Mouse (Mus musculus) layer of hippocampus, adult 2 months (tissue): ENCODE data around the gene Pde4b. TPM values are rescaled to one million over a fixed set of nuclear protein-coding genes. Genes with fewer than 3 reads are reported as not detected.

Experiments
- DNase-seq, 2 experiments: peaks; one replicate each; pipeline ENCODE4 v3.0.0; 2022; ENCODE audit warnings: low spot score in 2 of 2
- H3K27ac ChIP-seq: fragments of 200-600 bp; 2 replicates; pipeline ENCODE4 v1.8.1; 2022
- H3K4me3 ChIP-seq: fragments of 200-600 bp; 2 replicates; pipeline ENCODE4 v1.8.1; 2022; ENCODE audit warnings: mild to moderate bottlenecking
- CTCF ChIP-seq: fragments of 200-600 bp; conservative IDR thresholded peaks from 2 replicates; pipeline ENCODE4 v1.8.1; 2022; ENCODE audit warnings: antibody characterized with exemption, mild to moderate bottlenecking, moderate library complexity
- total RNA-seq, 2 experiments: library from RNA; stranded (reverse); gene quantifications; 2 replicates each; pipeline ENCODE4 v1.2.3; 2021

The Pde4b gene
- total RNA-seq, 2 experiments from 2014 or later = 58.3 to 69.5 TPM

DNA sequence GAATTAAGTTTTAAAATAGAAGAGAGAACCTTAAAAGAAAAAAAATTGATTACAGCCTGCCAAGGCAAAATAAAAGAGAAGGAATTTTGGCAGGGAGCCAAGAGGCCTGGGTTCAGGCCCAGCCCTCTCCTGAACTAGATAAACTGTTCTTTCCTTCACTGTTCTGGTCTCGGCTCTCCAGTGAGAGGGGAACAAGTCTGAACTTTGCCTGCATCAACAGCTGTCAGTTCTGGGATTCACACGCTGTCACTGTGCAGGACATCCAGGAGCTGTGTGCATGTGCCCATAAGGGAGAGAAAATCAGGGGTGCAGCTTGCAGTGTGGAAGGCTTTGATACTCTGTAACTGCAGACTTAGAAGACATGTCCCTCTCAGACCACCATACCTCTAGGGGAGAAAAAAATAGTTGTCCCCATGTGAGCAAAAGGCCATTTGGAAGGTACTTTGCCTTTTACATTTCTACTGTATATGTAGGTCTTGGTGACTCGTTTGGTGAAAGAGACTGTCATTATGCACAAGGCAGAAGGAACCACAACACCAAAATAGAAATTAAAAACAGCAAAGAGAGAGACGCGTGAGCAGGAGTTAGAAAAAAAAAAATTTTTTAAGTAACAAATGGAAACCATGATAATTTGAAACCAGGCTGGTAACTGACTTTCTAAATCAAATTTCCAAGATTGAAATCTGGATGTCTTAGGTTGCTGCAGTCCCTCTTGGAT, 352.2 kb downstream of the Pde4b start:
- H3K4me3 ChIP-seq = no peak overlapping the region
- peak overlapping the region; percentile 36; the same call in 1 of the 2 replicates for H3K27ac ChIP-seq
- no peak for TF ChIP-seq CTCF
- no peak for DNase-seq

DNA sequence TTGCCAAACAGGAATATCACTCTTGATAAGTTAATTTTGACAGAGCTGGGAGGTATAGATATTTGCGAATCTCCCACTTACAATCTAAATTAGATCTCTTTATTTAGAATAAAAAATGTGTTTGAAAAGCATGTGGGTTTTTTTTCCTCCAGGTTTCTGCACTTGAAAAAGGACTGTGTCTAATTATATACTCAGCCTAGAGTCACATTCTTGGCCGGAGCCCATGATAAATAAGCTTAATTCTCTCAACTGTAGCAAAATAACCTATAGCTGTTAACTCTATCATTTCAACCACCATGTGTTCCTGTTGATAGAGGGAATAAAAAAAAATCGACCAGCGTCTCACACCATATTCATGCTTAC, 352.8 kb downstream of the Pde4b start:
- Histone ChIP-seq H3K4me3 (no peak overlapping the region), H3K27ac (peak overlapping the region; percentile 36; the same call in 1 of the 2 replicates)
- no peak for TF ChIP-seq CTCF
- DNase-seq = no peak

DNA sequence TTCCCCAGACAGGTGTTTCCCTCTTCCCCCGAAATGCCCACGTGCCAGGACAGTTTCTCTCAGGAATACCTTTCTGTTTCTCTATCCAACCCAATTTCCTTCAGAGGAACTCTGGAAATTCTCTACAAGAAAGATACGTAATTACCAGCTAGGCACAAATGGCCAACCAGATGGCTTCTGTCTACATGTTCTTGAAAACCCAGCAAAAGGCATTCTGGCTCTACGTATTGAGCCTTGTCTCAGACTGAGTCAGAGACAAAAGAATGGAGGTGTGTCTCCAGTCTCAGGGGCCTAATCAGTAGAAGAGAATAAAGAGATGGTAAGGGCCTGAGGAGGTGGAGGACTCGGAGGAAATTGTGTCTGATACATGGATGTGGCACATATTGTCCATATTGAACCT, 356.2 kb downstream of the Pde4b start:
- TF ChIP-seq CTCF = no peak
- no peak for DNase-seq
- H3K4me3 ChIP-seq = no peak overlapping the region

GRCm38 (mm10) chr4:102444501-102444900, 357.2 kb downstream of the Pde4b start:
- no peak for DNase-seq
- no peak overlapping the region for H3K27ac ChIP-seq
- H3K4me3 ChIP-seq = no peak overlapping the region
- TF ChIP-seq CTCF = 0 out of 2 replicates have a peak, but pooled peaks have one; percentile 7

More for the DNA sequence above, 356.2 kb downstream of the Pde4b start:
- no peak overlapping the region for H3K27ac ChIP-seq

DNA sequence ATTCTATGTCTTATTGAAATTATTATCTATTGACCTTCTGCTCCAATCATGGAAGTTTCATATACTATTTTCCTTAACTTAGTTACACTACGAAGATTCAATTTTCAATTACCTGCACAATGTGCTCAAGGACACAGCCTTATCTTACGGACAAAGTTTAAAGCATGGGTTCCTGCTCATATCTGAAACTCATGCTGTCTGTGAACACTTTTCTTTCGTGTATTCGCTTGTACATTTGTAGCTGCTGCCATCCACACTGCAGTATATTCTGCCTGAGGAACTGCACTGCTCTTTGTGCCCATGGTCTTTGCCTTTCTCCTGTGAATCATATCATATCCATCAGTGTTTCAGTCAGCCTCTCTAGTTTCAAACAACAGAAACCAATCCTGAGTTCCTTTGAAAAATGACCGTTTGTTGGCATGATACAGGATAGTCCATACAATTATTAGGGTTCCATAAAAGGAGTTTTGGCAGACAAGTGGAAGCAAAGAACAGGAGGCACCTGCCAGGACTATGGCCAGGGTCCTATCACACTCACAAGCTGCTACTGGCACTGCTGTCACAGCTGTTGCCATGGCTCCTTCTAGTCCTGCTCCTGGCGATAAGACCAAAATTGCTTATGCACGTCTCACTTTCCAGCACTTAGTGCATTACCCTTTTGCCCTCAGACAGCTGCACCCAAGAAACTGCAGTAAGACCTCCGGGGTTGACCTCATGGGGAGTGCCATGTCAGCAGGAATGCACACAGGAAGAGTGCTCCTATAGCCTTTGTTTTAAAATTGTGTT, 359.0 kb downstream of the Pde4b start:
- no peak overlapping the region for H3K27ac ChIP-seq
- no peak overlapping the region for H3K4me3 ChIP-seq
- no peak for DNase-seq
- no peak for TF ChIP-seq CTCF

DNA sequence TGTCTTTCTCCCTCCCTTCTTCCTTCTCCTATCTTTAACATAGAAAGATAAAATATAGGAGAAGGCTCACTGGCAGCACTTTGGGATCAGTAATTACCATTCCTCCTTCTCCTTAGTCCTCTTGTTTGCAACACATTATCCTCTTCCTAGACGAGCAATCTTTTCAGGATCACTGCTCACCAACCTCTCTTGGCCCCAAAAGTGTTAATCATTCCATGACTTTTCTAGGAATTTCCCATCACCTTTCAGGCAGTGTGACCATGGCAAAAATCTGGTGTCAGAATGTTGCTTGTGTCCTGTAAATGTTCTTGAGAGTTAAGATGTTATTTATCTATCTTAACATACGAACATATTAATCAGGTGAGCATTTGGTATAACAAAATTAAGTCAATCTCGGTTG, 369.1 kb downstream of the Pde4b start:
- no peak overlapping the region for H3K27ac ChIP-seq
- H3K4me3 ChIP-seq = no peak overlapping the region
- no peak for DNase-seq
- no peak for TF ChIP-seq CTCF

- H3K4me3 ChIP-seq = no peak overlapping the region
- no peak for TF ChIP-seq CTCF
- H3K27ac ChIP-seq = no peak overlapping the region
- no peak for DNase-seq
These were observed 372.1 kb downstream of the Pde4b start for GRCm38 (mm10) chr4:102459216-102459999.

- DNase-seq = no peak
- Histone ChIP-seq H3K27ac (no peak overlapping the region; the same call in 1 of the 2 replicates), H3K4me3 (no peak overlapping the region)
- no peak for TF ChIP-seq CTCF
These were observed 390.8 kb downstream of the Pde4b start for GRCm38 (mm10) chr4:102478104-102478503.

DNA sequence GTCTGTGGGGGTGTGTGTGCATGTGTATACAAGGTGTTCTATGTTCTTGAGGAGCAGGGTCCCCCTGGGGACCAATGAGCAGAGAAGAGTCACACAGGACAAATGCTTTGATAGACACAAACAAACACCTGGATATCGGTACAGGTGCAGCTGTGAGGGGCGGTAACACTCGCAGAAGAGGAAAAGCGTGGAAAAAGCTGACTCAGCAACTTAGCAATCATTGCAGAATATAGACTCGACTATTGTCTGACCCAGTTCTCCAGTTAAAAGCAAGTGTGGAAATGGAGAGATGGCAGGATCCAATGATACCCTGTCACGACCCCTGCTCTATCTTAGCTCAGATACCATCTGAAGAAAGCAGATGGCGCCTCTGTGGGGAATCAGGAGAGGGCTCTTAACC, 391.5 kb downstream of the Pde4b start:
- H3K27ac ChIP-seq = no peak overlapping the region
- DNase-seq = no peak
- TF ChIP-seq CTCF = no peak
- no peak overlapping the region for H3K4me3 ChIP-seq

- TF ChIP-seq CTCF = peak; percentile 85
- peak; percentile 42 to 46 for DNase-seq
- Histone ChIP-seq H3K4me3 (no peak overlapping the region), H3K27ac (no peak overlapping the region; the same call in 1 of the 2 replicates)
These were observed 393.6 kb downstream of the Pde4b start for GRCm38 (mm10) chr4:102480830-102481484.

DNA sequence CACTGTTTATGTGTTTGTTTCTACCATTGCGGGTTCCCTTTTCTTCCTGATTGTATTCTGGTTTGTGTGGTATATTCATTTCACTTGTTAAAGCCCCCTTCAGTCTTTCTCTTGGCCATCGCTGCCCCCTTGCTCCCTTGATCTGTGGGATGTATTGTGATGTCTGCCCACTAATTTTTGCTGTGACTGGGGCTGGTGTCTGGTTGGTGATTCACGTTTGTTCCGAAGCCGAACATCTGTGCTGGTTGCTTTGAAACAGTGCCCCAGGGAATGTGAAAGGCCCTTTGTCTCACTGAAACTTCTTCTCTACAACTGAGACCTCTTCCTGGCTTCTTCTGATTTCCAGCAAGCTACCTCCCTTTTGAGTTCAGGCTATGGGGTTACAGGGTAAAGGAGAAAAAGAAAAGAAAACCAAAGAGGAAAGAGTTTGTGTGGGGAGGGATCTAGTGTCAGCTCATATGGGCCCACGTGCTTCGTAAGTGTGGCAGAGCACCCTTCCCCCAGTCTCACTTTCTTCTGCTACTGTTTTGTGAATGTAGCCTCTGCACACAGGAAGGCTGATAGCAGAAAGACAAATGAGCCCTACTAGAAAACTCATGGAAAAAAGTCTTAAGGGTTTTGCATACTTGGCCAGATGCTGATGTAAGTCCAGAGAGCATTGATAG, 396.1 kb downstream of the Pde4b start:
- DNase-seq = no peak
- Histone ChIP-seq H3K27ac (peak overlapping the region; percentile 11), H3K4me3 (no peak overlapping the region)
- TF ChIP-seq CTCF = no peak

- TF ChIP-seq CTCF = peak; percentile 59
- Histone ChIP-seq H3K27ac (peak overlapping the region; percentile 37; the same call in 1 of the 2 replicates), H3K4me3 (no peak overlapping the region)
- peak in 1 of 2 experiments; percentile 19 for DNase-seq
These were observed 397.4 kb downstream of the Pde4b start for GRCm38 (mm10) chr4:102484738-102485137.
